Mouse (Mus musculus) heart, embryonic 14.5 days (tissue): ENCODE results near the gene Apoc3. TPM values are rescaled to one million over a fixed set of nuclear protein-coding genes. Genes with fewer than 3 reads are reported as not detected.

Experiments
- ATAC-seq: fragments of 200-750 bp; cut with Nextera tagmentation; 2 replicates; pipeline ENCODE4 v1.8.0; 2017; ENCODE audit warnings: low read depth, moderate TSS enrichment; ENCODE audit not compliant: insufficient number of reproducible peaks, insufficient read depth, low FRiP score
- H3K27ac ChIP-seq, 2 experiments: fragments of 200-500 bp in 1 of 2; fragments of 300-500 bp in 1 of 2; sonication (generic) in 1 of 2; replicated peaks in 1 of 2; 2 replicates each; pipeline ENCODE4 v1.5.1; 2012 to 2014; ENCODE audit warnings: low read depth in 2 of 2, low read length in 2 of 2, control low read depth in 1 of 2, mild to moderate bottlenecking in 1 of 2, mixed read lengths in 1 of 2; ENCODE audit not compliant: control insufficient read depth in 1 of 2, insufficient read depth in 1 of 2
- H3K27me3 ChIP-seq: fragments of 300-500 bp; sonication (generic); 2 replicates; pipeline ENCODE4 v1.6.1; 2014; ENCODE audit warnings: mild to moderate bottlenecking, low read length, control low read depth; ENCODE audit not compliant: control insufficient read depth, insufficient read depth
- H3K36me3 ChIP-seq: fragments of 300-500 bp; sonication (generic); 2 replicates; pipeline ENCODE4 v1.6.1; 2014; ENCODE audit warnings: mild to moderate bottlenecking, control low read depth, low read length, mixed read lengths; ENCODE audit not compliant: control insufficient read depth, insufficient read depth
- H3K4me1 ChIP-seq, 2 experiments: fragments of 200-500 bp in 1 of 2; fragments of 300-500 bp in 1 of 2; sonication (generic) in 1 of 2; 2 replicates each; pipeline ENCODE4 v1.6.1; 2012 to 2014; ENCODE audit warnings: low read length in 2 of 2, control low read depth in 1 of 2, mixed read lengths in 1 of 2; ENCODE audit not compliant: control insufficient read depth in 2 of 2, insufficient read depth in 2 of 2
- H3K4me2 ChIP-seq: fragments of 300-500 bp; sonication (generic); 2 replicates; pipeline ENCODE4 v1.6.1; 2014; ENCODE audit warnings: mild to moderate bottlenecking, low read length
- H3K4me3 ChIP-seq, 2 experiments: fragments of 200-500 bp in 1 of 2; fragments of 300-500 bp in 1 of 2; sonication (generic) in 1 of 2; 2 replicates each; pipeline ENCODE4 v1.5.1; 2012 to 2014; ENCODE audit warnings: low read length in 2 of 2, mild to moderate bottlenecking in 2 of 2, control low read depth in 1 of 2, low read depth in 1 of 2, moderate library complexity in 1 of 2; ENCODE audit not compliant: control insufficient read depth in 1 of 2, insufficient read depth in 1 of 2
- H3K9ac ChIP-seq: fragments of 300-500 bp; sonication (generic); 2 replicates; pipeline ENCODE4 v1.6.1; 2014; ENCODE audit warnings: mild to moderate bottlenecking, low read length
- H3K9me3 ChIP-seq: fragments of 300-500 bp; sonication (generic); 2 replicates; pipeline ENCODE4 v1.6.1; 2016; ENCODE audit warnings: low read length, control low read depth; ENCODE audit not compliant: control insufficient read depth
- WGBS: fragments of 180-500 bp; shearing (Covaris S2); extraction: QIAGEN DNeasy Blood & Tissue Kit; methylation state at CpG from one replicate; pipeline ENCODE4 v1.1.7; 2014; 5-methylcytosine and 5-hydroxymethylcytosine counted together
- polyA plus RNA-seq: library from polyadenylated mRNA; unstranded; fragments of >200 nt; fragmentation: Nextera tagmentation; extraction: Ambion mirVana; gene quantifications from 2 replicates; pipeline ENCODE4 v1.2.1, GENCODE M21; 2014

The Apoc3 gene
- polyA plus RNA-seq, 1 experiment from 2014 or later, result not detected

DNA sequence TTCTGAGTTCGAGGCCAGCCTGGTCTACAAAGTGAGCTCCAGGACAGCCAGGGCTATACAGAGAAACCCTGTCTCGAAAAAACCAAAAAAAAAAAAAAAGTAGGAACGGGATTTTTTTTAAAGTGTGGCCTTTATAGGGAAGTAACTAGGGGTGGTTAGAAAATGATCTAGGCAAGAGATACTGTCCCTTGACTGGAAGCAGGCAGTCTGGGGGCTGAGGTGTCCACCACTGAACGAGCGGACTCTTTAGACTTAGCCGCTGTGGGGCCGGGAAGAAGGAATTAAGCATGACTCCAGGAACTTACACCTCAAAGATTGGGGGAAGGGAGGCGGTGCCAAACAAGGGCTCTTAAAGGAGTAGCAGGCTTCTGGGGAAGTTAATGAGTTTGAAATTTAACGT, 17.3 kb downstream of the Apoc3 start:
- H3K4me3 ChIP-seq, result no peak overlapping the region
- no peak for ATAC-seq
- peaks cover 63% of the 10 kb centered on the region for H3K36me3 ChIP-seq
- H3K4me1 ChIP-seq, result peaks cover 0 to 18% of the 10 kb centered on the region in 2 experiments; a peak in 3 of 4 replicates
- no peak overlapping the region for H3K4me2 ChIP-seq
- no peaks in the 10 kb centered on the region for H3K9me3 ChIP-seq
- H3K27me3 ChIP-seq, result no peaks in the 10 kb centered on the region
- H3K9ac ChIP-seq, result no peak overlapping the region
- 72% methylated on average over 8 of the region's 9 CpGs for WGBS
- H3K27ac ChIP-seq, result no peak overlapping the region

DNA sequence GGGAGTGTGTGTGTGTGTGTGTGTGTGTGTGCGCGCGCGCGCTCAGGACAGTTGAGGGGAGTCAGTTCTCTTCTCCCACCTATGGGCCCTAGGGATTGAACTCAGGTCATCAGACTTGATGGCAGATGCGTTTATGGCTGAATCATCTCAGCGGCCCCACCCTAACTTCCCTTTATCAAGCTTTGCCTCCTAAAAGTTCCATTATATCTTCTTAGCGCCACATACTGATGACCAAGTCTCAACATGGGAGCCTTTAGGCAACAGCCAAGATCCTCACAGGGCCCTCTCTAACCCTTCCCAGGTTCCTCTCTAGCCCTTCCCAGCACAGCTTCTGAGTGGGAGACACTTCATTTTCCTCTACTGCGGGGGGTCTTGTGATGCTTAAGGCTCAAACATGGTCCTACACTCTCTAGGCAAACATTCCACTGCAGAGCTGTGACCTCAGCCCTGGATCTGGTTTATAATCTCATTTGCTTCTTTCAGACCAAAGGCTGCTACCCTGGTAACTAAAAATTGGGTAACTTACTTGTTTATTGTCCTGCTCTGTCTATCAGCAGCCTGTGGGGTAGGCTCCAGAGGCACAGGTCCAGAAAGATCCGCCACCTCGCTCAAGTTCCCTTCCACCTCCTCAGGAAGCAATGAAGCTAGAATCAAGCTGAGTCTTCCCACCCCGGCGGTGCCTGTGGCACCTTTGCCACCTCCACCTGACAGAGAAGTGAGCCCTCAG, 18.5 kb downstream of the Apoc3 start:
- H3K27ac ChIP-seq, result no peak overlapping the region
- peaks cover 61% of the 10 kb centered on the region for H3K36me3 ChIP-seq
- ATAC-seq, result no peak
- H3K9me3 ChIP-seq, result no peaks in the 10 kb centered on the region
- H3K4me3 ChIP-seq, result no peak overlapping the region
- 84% methylated on average over 13 of the region's 13 CpGs for WGBS
- no peak overlapping the region for H3K4me2 ChIP-seq
- peaks cover 0 to 18% of the 10 kb centered on the region in 2 experiments; a peak in 3 of 4 replicates for H3K4me1 ChIP-seq
- no peak overlapping the region for H3K9ac ChIP-seq
- H3K27me3 ChIP-seq, result no peaks in the 10 kb centered on the region

DNA sequence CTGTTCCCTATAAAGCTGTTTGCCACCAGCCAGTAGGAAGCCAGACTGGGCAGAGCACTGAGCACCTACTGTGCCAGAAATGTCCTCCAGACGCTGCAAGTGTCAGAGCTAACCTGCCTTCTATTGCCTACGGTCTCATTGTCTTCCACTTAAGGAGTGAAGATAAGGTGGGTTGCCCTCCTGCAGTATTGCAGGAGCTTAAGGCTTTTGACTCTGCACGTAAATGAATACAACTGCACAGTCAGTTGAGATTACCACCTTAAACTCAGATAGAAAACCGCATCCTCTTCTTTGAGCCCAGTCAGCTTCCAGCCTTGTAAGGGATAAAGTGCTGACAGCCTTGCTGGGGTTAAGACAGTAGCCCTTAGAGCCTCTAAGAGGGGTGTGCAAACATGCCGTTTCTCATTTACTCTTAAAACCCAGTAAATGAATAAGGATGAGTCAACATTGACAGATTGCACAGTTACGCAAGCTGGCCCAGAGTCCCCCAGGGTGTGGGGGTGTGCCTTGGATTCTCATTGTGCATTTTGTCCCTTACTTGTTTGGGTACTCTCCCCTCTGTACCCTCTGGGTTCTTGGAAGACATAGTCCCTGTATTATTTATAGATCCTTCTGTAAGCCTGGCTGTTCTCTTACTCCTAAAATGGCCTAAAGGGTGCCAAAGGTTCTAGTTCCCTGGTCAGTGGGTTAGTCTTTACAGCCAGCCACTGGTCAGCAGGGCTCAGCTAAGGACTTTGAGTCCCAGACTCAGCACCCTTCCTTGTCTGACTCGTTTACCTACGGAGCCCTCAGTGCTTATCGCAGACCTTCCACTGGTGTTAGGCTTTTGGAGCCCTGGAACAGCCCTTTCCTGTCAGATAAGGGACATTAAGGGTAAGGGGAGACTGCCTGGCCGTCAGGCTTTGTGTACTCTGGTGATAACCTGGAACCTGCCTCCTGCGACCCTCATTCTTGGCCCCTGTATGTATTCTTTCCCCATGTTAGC, 19.8 kb downstream of the Apoc3 start:
- Histone ChIP-seq H3K4me3 (no peak overlapping the region), H3K36me3 (peaks cover 61% of the 10 kb centered on the region), H3K4me1 (peaks cover 0 to 18% of the 10 kb centered on the region in 2 experiments; a peak in 3 of 4 replicates), H3K27ac (no peak overlapping the region), H3K27me3 (no peaks in the 10 kb centered on the region), H3K4me2 (no peak overlapping the region), H3K9me3 (no peaks in the 10 kb centered on the region), H3K9ac (no peak overlapping the region)
- ATAC-seq, result no peak
- 26% methylated on average over 11 of the region's 11 CpGs for WGBS

DNA sequence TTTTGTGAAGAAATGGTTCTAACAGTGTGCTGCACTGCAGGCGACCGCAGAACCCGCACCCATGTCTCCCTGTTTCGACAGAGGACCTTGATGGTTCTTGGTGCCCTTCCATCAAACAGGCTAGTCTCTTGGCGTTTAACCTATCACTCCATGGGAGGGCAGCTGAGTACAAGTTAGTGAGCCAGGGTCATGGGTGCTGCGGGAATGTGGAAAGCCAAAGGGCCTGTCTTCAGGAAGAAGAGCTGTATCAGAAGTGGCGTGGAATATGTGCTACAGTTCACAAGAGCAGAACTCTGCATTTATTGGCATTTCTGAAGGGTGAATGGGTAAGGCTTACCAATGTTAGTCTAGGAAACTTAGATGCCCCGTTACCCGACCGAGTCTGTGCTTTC, 20.5 kb downstream of the Apoc3 start:
- H3K27me3 ChIP-seq, result no peaks in the 10 kb centered on the region
- H3K4me2 ChIP-seq, result no peak overlapping the region
- no peak overlapping the region for H3K4me3 ChIP-seq
- ATAC-seq, result no peak
- peaks cover 61% of the 10 kb centered on the region for H3K36me3 ChIP-seq
- 78% methylated on average over 10 of the region's 10 CpGs for WGBS
- peaks cover 0 to 18% of the 10 kb centered on the region in 2 experiments; a peak in 3 of 4 replicates for H3K4me1 ChIP-seq
- no peak overlapping the region for H3K9ac ChIP-seq
- no peaks in the 10 kb centered on the region for H3K9me3 ChIP-seq
- no peak overlapping the region for H3K27ac ChIP-seq

DNA sequence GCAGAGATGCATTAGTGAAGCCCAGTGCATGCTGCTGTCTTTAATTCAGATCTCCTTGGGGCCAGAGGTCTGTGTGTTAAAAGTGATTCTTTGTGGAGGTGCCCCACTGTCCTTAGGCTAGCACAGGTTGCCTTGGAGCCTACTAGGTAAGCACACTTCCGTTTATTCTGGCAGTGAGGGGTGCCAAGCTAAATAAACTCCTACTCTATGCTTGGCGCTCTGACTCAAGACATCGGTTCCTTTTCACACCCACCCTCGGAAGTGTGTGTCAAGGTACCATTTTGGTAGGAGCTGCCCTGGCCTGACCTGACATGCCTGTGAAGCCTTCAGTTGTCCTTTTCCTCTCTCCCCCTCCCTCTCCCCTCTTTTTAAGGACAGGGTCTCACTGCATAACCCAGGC, 21.2 kb downstream of the Apoc3 start:
- Histone ChIP-seq H3K9ac (no peak overlapping the region), H3K4me3 (no peak overlapping the region), H3K27ac (no peak overlapping the region), H3K4me2 (no peak overlapping the region), H3K9me3 (no peaks in the 10 kb centered on the region), H3K36me3 (peaks cover 59% of the 10 kb centered on the region), H3K27me3 (no peaks in the 10 kb centered on the region), H3K4me1 (peaks cover 0 to 18% of the 10 kb centered on the region in 2 experiments; a peak in 3 of 4 replicates)
- 76% methylated on average over 4 of the region's 4 CpGs for WGBS
- no peak for ATAC-seq

DNA sequence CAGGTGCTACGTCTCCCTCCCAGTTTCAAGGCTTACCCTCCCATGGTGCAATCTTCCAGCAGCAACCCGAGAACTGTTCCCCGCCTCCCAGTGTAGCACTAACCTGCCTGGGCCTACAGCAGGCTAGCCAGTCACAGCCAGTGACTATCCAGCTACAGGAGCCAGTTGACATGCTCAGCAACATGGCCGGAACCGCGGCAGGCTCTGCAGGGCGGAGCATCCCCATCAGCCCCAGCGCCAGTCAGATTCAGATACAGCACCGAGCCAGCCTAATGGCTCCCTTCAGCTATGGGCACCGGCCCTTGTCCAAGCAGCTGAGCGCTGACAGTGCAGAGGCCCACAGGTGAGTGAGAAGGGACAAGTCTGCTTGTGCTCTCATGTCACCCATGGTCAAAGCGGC, 25.0 kb downstream of the Apoc3 start:
- H3K4me3 ChIP-seq, result no peak overlapping the region
- no peak overlapping the region for H3K9ac ChIP-seq
- ATAC-seq, result no peak
- no peaks in the 10 kb centered on the region for H3K9me3 ChIP-seq
- 89% methylated on average over 12 of the region's 12 CpGs for WGBS
- H3K27me3 ChIP-seq, result no peaks in the 10 kb centered on the region
- no peak overlapping the region for H3K4me2 ChIP-seq
- H3K36me3 ChIP-seq, result peaks cover 87% of the 10 kb centered on the region
- no peak overlapping the region for H3K27ac ChIP-seq
- H3K4me1 ChIP-seq, result peaks cover 0 to 10% of the 10 kb centered on the region in 2 experiments; a peak in 2 of 4 replicates

DNA sequence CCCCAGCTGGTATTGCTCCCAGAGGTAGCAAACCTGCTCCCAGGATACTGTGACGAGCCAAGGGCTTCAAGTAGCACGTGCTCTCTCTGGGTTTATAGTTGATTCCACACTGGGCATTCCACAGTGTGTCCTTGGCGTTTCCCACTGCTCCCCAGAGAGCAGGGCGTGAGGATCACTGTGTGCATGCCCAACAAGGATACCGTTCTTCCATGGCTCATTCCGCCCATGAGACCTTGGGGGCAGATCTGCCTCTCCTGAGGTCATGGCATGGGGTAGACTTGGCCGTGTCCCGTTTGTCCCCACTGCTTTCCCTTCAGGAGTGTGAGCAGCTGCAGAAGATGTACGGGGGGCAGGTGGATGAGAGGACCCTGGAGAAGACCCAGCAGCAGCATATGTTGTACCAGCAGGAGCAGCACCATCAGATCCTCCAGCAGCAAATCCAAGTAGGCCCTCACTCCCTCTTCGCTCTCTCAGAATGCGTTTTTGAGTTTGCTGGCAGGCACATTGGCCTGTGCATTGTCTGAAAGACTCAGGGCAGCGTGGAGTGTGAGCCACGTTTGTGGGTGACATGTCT, 26.9 kb downstream of the Apoc3 start:
- Histone ChIP-seq H3K4me1 (0 out of 4 replicates have a peak, but pooled peaks cover 0 to under 1% of the 10 kb centered on the region in 2 experiments), H3K27me3 (no peaks in the 10 kb centered on the region), H3K4me3 (no peak overlapping the region), H3K9ac (no peak overlapping the region), H3K27ac (no peak overlapping the region), H3K4me2 (no peak overlapping the region), H3K36me3 (peaks cover 89% of the 10 kb centered on the region), H3K9me3 (no peaks in the 10 kb centered on the region)
- WGBS, result 87% methylated on average over 13 of the region's 13 CpGs
- ATAC-seq, result no peak
